Mouse (Mus musculus) midbrain, embryonic 16.5 days (tissue): ENCODE results near the gene Ttc30b. TPM values are rescaled to one million over a fixed set of nuclear protein-coding genes. Genes with fewer than 3 reads are reported as not detected.
A peak's percentile ranks its signal among the peaks of the same experiment; 100 is the strongest.
"Not testable (repeated sequence)": the region's sequence is repeated elsewhere in the genome, so short reads cannot be mapped to it uniquely, and the experiment has no call there.

Source experiments
- ATAC-seq: fragments of 200-750 bp; cut with Nextera tagmentation; 2 replicates; pipeline ENCODE4 v1.8.0; 2017; ENCODE audit warnings: moderate TSS enrichment
- H3K27ac ChIP-seq: fragments of 300-500 bp; sonication (generic); 2 replicates; pipeline ENCODE4 v1.5.1; 2014; ENCODE audit warnings: mild to moderate bottlenecking, low read length, mixed read lengths
- H3K27me3 ChIP-seq: fragments of 300-500 bp; sonication (generic); 2 replicates; pipeline ENCODE4 v1.6.1; 2014; ENCODE audit warnings: low read depth, low read length, mixed read lengths; ENCODE audit not compliant: control insufficient read depth, insufficient read depth
- H3K36me3 ChIP-seq: fragments of 300-500 bp; sonication (generic); 2 replicates; pipeline ENCODE4 v1.6.1; 2014; ENCODE audit warnings: mild to moderate bottlenecking, low read length, moderate library complexity, mixed read lengths; ENCODE audit not compliant: control insufficient read depth, insufficient read depth
- H3K4me1 ChIP-seq: fragments of 300-500 bp; sonication (generic); 2 replicates; pipeline ENCODE4 v1.6.1; 2014; ENCODE audit warnings: mild to moderate bottlenecking, low read length, mixed read lengths; ENCODE audit not compliant: control insufficient read depth, insufficient read depth
- H3K4me2 ChIP-seq: fragments of 300-500 bp; sonication (generic); 2 replicates; pipeline ENCODE4 v1.6.1; 2014; ENCODE audit warnings: mild to moderate bottlenecking, low read length, mixed read lengths
- H3K4me3 ChIP-seq: fragments of 300-500 bp; sonication (generic); 2 replicates; pipeline ENCODE4 v1.5.1; 2014; ENCODE audit warnings: low read depth, mild to moderate bottlenecking, low read length, moderate library complexity, mixed read lengths
- H3K9ac ChIP-seq: fragments of 300-500 bp; sonication (generic); 2 replicates; pipeline ENCODE4 v1.6.1; 2014; ENCODE audit warnings: low read depth, low read length, mixed read lengths
- H3K9me3 ChIP-seq: fragments of 300-500 bp; sonication (generic); replicated peaks from 2 replicates; pipeline ENCODE4 v1.6.1; 2014; ENCODE audit warnings: mild to moderate bottlenecking, low read length, mixed read lengths; ENCODE audit not compliant: control insufficient read depth, poor library complexity, severe bottlenecking
- WGBS: fragments of 180-500 bp; shearing (Covaris S2); extraction: QIAGEN DNeasy Blood & Tissue Kit; methylation state at CpG from one replicate; pipeline ENCODE4 v1.1.7; 2014; 5-methylcytosine and 5-hydroxymethylcytosine counted together
- polyA plus RNA-seq: library from polyadenylated mRNA; unstranded; fragments of >200 nt; fragmentation: Nextera tagmentation; extraction: Ambion mirVana; gene quantifications from 2 replicates; pipeline ENCODE4 v1.2.1, GENCODE M21; 2015

Gene Ttc30b
- 21.4 and 22.7 TPM in 2 replicates for polyA plus RNA-seq

DNA sequence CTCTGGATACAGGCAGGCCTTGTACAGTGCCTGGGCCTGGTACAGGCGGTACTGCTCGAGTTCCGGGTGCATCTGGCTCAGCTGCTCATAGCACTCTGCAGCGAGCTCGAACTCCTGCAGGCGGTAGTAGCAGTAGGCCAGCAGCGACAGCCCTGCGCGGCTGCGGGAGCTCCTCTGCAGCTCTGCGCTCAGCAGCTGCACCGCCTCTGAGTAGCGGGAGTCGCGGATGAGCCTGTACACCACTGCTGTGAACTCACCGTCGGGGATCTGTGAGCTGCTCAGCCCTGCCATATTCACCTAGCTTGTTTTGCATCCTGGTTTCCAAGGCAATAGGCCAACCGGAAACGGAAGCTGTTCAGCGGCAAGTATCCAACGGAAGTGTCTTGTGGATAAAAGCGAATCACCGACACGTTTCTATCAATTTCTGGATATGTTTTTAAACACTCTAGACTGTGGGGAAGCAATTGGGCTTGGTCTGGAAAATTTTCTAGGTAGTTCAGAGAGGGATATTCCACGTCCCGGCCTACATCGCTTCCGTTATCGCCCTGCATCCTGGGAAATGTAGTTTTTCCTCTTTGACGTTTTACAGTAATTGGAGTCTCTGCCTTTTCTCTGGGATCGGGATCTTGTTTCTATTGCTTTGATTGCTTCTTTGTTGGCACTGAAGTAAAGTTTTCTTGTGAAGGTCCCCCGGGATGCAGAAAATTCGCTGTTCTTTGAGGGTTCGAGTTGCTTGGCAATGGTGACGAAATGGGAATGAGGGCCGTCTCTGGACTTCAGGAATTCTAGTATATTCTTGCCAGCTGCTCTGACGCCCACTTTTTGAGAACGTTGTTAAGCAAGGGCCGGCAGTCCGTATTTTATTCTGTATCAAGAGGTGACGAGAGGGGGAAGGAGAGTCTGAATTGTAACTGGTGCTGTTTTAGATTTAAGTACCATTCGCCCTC is at the start of gene Ttc30b:
Gene Ttc30b, minus strand, starts transcription at position 469 of the 947 bp plus-strand sequence.
- Histone ChIP-seq H3K4me3 (peak within 1 kb of the TSS; percentile 39), H3K4me2 (peak within 1 kb of the TSS; percentile 62), H3K27me3 (no peaks in the 10 kb centered on the region), H3K4me1 (peaks cover 6% of the 10 kb centered on the region; the same call in 1 of the 2 replicates), H3K9me3 (no peaks in the 10 kb centered on the region), H3K27ac (peak within 1 kb of the TSS; percentile 81), H3K36me3 (no peaks in the 10 kb centered on the region), H3K9ac (peak within 1 kb of the TSS; percentile 39)
- ATAC-seq: peak; percentile 95
- 5% methylated on average over 33 of the region's 42 CpGs for WGBS

DNA sequence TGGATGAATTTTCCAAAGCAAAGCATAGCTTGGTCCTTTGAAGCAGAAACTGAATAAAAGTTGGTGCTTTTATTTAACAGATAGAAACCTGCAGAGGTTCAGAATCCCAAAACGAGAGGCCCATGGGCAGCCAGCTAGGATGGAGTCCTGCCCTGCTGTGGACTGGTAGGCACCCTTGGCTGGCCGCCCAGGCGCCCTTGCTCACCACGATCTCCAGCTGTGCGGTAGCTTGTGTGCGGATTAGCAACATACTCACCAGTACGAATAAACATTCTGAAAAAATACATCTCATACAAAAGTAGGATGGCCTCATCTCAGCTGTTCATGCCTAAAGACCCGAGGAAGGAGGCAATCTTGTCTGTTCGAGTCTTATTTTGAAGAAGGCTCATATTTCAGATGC is 49.4 kb upstream of the Ttc30b start:
- Histone ChIP-seq H3K4me3 (no peak overlapping the region), H3K4me1 (peaks cover 22% of the 10 kb centered on the region), H3K27me3 (no peaks in the 10 kb centered on the region), H3K27ac (peak overlapping the region; percentile 92), H3K36me3 (no peaks in the 10 kb centered on the region), H3K4me2 (no peak overlapping the region), H3K9me3 (no peaks in the 10 kb centered on the region), H3K9ac (no peak overlapping the region)
- WGBS: 71% methylated on average over 9 of the region's 9 CpGs
- ATAC-seq: no peak

DNA sequence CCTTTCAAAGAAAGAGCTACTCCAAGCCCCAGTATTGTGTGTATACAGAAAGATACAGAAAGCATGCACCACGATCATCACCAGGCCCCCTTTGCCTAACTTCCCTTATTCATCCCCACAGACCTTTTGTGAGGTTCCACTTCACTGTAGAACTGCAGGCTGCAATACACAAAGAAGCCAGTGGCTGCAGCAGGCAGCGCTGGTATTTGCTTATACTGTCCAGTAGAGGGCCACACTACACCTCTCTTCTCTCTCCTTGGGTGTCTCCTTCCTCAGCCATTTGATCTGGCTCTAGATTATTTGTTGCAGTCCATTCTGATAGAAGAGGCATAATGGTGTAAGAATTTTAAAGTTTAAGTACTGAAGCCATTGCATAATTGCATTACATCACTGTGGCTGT is 46.7 kb upstream of the Ttc30b start:
- Histone ChIP-seq H3K27ac (peak overlapping the region; percentile 4; the same call in 1 of the 2 replicates), H3K9me3 (no peaks in the 10 kb centered on the region), H3K4me2 (no peak overlapping the region), H3K4me1 (peaks cover 24% of the 10 kb centered on the region), H3K4me3 (no peak overlapping the region), H3K36me3 (no peaks in the 10 kb centered on the region), H3K27me3 (no peaks in the 10 kb centered on the region), H3K9ac (no peak overlapping the region)
- peak; percentile 74 for ATAC-seq
- 2% methylated on average over 2 of the region's 2 CpGs for WGBS

DNA sequence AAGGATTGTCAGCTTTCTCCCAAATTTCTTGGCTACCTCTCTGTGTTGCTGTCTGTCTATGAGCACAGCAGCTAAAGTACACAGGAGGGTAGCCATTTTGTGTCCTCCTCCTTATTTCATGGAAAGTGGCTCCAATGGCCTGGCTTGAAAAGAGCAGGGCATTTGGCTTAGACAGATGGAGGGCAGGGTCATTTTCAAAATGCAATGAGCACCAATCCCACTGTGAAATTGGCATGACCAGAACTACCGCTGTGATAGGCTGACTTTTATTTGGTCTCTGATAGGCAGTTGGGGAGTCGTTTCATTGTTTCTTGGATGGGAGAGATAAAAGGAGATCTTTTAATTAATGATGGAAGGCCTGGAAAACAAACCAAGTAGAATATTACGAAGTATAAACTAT is 45.5 kb upstream of the Ttc30b start:
- no peaks in the 10 kb centered on the region for H3K27me3 ChIP-seq
- H3K4me1 ChIP-seq: peaks cover 14% of the 10 kb centered on the region
- H3K9me3 ChIP-seq: no peaks in the 10 kb centered on the region
- no peak overlapping the region for H3K27ac ChIP-seq
- H3K4me2 ChIP-seq: no peak overlapping the region
- 81% methylated on average over 3 of the region's 3 CpGs for WGBS
- H3K9ac ChIP-seq: no peak overlapping the region
- no peak overlapping the region for H3K4me3 ChIP-seq
- ATAC-seq: no peak
- H3K36me3 ChIP-seq: no peaks in the 10 kb centered on the region

DNA sequence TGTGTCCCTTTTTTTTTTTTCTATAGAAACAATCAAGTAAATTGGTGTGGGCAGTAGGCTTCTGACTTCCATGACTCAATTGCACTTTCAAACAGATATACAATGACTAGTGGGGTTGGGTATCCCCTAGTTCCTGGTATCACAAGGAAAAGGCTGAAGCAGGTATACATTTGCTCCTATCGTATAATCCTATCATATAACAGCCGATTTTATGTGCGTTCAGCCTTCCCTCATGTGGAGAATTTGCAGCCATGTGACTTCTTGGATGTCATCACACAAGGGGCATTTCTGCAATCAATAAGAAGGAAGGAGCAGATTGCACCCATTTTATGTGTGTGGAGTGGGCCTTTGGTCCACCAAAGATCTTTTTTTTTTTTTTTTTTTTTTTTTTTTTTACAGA is 44.7 kb upstream of the Ttc30b start:
- no peak overlapping the region for H3K4me3 ChIP-seq
- no peak overlapping the region for H3K9ac ChIP-seq
- H3K9me3 ChIP-seq: no peaks in the 10 kb centered on the region
- no peak overlapping the region for H3K4me2 ChIP-seq
- no peaks in the 10 kb centered on the region for H3K27me3 ChIP-seq
- no peak overlapping the region for H3K27ac ChIP-seq
- no peaks in the 10 kb centered on the region for H3K36me3 ChIP-seq
- ATAC-seq: no peak
- 96% methylated on average over 3 of the region's 3 CpGs for WGBS
- peaks cover 6% of the 10 kb centered on the region; the same call in 1 of the 2 replicates for H3K4me1 ChIP-seq

DNA sequence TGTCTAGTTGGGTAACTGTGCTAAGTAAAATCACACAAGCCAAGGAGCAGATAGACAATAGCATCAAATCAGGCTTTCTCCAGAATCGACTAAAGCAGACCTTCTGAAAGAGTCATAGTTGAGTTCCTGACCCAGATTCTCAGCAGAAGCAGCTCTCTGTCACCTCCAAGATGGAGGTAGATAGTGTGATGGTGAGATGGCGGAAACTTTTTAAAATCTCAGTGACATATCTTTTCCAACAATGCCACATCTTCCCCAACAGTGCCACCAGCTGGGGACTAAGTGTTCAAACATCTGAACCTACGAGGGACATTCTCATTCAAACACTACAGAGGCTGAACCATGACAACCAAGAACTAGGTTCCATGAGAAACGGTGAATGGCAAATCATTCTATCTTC is 44.2 kb upstream of the Ttc30b start:
- H3K27ac ChIP-seq: no peak overlapping the region
- 95% methylated on average over 4 of the region's 4 CpGs for WGBS
- H3K27me3 ChIP-seq: no peaks in the 10 kb centered on the region
- no peaks in the 10 kb centered on the region for H3K9me3 ChIP-seq
- no peak for ATAC-seq
- H3K4me2 ChIP-seq: no peak overlapping the region
- no peaks in the 10 kb centered on the region for H3K36me3 ChIP-seq
- peaks cover 2% of the 10 kb centered on the region; the same call in 1 of the 2 replicates for H3K4me1 ChIP-seq
- H3K4me3 ChIP-seq: no peak overlapping the region
- no peak overlapping the region for H3K9ac ChIP-seq

DNA sequence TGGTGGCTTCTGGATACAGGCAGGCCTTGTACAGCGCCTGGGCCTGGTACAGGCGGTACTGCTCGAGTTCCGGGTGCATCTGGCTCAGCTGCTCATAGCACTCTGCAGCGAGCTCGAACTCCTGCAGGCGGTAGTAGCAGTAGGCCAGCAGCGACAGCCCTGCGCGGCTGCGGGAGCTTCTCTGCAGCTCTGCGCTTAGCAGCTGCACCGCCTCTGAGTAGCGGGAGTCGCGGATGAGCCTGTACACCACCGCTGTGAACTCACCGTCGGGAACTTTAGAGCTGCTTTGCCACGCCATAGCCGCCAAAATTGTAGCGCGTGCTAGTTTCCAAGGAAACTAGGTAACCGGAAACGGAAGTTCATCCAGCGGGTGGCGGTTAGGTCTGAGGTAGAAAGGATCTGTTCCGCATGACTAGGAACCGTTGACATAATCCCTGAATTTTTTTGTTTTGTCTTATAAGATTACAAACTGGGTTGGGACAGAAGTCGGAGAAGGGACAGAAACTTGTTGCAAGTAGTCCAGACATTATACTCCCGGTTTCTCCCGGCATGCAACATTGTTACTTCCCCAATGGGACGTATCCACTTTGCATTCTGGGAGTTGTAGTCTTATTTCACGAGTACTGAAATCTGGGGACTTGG is 43.2 kb upstream of the Ttc30b start, which contains the start of gene Ttc30a1:
Gene Ttc30a1, minus strand, starts transcription at position 528 of the 642 bp plus-strand sequence.
- not testable (repeated sequence) for H3K9me3 ChIP-seq, H3K4me1 ChIP-seq, H3K27me3 ChIP-seq, H3K36me3 ChIP-seq
- Histone ChIP-seq H3K4me2 (peak within 1 kb of the TSS; percentile 65), H3K27ac (peak within 1 kb of the TSS; percentile 57; the same call in 1 of the 2 replicates), H3K4me3 (peak within 1 kb of the TSS; percentile 48), H3K9ac (peak within 1 kb of the TSS; percentile 62)
- ATAC-seq: peak; percentile 66
- WGBS: 2% methylated on average over 30 of the region's 34 CpGs

DNA sequence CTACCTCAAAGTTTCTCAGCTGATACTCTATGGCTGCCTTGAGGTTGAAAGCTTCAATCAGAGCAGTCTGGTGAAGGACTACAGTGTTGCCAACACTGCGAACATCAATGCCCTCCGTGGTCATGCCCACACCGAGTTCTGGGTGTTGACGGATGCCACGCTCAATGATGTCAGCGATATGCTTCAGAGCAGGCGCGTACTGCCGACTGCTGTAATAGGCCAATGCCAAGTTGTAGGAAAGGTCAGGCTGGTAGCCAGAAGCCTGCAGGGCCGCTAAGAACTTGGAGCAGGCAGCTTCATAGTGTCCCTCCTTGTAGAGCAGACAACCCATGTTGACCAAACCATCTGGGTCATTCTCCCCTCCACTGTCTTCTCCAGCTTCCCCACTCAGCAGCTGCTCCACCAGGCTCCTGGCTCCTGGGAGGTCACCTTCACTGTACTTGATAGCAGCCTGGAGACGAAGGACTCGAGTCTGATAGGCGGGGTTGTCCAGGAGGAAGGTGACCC is 42.6 kb upstream of the Ttc30b start:
- peak overlapping the region; percentile 48 for H3K4me3 ChIP-seq
- H3K4me1 ChIP-seq, H3K27me3 ChIP-seq, H3K9me3 ChIP-seq, H3K36me3 ChIP-seq, H3K9ac ChIP-seq, H3K27ac ChIP-seq: not testable (repeated sequence)
- peak; percentile 15; the same call in 1 of the 2 replicates for ATAC-seq
- 97% methylated on average over 13 of the region's 13 CpGs for WGBS
- H3K4me2 ChIP-seq: peak overlapping the region; percentile 65
